Mouse (Mus musculus) cerebellum, adult 8-10 months (tissue): ENCODE data around the gene Mettl25.

Experiments
- DNase-seq: peaks from one replicate; pipeline ENCODE4 v3.0.0; 2022

Gene Mettl25

DNA sequence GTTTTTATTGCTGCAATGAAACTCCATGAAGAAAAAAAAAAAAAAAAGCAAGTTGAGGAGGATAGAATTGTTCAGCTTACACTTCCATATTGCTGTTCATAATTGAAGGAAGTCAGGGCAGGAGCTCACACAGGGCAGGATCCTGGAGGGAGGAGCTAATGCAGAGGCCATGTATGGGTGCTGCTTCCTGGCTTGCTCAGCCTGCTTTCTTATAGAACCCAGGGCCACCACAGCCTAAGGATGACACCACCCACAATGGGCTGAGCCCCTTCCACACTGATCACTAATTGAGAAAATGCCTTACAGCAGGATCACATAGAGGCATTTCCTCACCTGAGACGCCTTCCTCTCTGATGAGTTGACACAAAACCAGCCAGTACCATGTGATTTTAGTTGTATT lies 95.2 kb downstream of the Mettl25 start:
- no peak for DNase-seq

DNA sequence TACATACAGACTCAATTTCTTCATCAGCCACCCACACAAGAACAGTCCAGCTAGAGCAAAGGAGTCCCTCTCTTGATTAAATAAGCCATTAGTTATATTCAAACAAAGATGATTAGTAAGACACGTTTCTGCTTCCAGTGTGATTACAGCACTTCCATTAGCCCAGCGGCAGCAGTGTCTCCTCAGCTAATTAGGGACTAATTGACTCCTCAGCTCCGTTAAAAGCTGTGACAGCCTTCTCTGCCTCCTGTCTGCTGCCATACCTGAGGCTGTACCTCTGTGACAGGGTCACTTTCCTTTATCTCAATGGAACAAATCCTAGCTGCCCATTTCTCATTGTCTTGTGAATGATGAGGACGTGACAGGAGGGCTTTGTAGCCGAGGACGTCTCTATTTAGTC lies 99.4 kb downstream of the Mettl25 start:
- no peak for DNase-seq

DNA sequence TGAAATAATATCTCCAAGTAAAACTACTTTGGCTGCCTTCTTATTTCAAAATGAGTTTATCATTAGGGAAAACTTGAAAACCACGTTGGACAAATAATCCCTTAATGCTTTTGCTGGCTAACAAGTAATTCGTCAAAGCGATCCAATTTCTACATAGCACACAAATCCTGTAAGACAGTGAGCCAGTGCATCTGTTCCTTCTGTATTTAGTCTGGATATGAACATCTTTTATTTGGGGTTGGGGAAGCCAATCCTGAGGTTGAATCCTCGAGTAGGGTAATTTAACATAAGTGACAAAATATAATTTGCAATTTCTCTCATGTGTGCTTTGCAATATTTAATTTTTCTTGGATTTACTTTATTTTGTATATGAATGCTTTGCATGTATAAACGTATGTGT lies 102.2 kb downstream of the Mettl25 start:
- no peak for DNase-seq

DNA sequence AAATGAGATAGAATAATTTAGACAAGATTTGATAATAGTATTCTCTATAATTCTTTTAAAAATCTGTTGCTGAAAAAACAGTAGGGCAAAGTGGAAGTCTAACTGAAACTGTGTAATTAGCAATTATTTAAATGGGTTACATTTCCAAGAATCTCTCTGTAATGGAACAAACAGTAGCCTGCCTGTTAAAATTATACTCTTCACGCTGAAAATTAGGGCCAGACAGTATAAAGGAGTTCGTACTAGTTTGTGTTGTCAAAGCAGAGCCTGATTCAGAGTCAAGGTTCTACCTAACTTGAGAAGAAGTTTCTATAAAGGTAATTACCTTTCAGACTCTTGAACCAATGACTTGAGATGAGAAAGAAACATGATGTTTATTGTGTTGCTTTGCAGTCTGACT lies 113.4 kb downstream of the Mettl25 start:
- DNase-seq = no peak

DNA sequence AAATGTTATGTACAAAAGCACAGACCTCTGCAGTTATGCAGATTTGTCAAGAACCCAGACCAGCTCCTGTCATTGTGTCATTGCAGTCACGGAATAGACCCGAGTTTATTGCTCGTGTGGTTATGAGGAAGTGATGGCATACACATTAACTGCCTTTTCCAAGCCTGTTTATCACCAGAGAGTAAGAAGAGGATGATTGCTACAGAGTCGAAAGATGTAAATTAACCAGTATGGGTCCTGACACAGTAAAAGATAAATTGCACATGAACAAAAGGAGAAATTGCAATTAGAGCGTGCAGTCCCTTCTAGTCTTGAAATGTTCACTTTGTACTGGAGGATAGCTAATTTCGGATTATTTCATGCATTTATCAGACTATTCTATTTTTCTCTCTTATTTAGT lies 113.8 kb downstream of the Mettl25 start:
- DNase-seq = no peak

DNA sequence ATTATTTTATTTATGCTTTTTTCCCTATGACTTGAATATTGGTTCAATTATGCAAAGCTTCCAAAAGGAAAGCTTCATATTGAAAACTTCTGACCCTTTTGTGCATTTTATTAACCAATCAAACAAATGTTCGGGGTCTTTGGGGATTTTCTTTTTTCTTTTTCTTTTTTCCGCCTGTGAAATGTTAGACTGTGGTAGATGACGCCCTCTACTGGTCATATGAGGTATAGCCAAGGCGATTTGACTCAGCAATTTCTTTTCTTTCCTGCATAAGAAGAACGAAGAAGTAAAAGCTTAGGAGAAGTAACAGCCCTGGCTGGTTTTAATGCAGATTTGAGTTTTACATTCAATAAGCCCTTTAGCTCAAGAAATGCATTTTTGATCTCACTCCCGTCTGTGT lies 126.3 kb downstream of the Mettl25 start:
- DNase-seq = peak; percentile 31

DNA sequence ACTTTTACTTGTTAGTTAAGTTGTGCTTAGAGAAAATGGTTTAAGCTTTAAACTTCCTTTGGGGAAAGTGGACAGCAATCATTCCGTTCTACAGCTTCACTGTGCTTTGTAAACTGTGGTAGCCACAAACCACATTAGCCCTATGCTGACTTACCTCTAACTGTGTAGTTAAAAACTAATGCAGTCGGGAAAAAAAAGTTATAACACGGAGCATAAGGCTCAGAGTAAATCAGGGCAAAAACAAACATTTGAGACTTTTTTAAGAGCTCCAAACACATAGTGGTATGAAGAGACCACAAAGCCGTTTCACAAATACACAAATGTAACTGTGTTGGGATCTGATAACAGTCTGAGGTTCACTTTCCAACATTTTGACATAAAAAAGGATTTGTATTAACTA lies 126.8 kb downstream of the Mettl25 start:
- no peak for DNase-seq

DNA sequence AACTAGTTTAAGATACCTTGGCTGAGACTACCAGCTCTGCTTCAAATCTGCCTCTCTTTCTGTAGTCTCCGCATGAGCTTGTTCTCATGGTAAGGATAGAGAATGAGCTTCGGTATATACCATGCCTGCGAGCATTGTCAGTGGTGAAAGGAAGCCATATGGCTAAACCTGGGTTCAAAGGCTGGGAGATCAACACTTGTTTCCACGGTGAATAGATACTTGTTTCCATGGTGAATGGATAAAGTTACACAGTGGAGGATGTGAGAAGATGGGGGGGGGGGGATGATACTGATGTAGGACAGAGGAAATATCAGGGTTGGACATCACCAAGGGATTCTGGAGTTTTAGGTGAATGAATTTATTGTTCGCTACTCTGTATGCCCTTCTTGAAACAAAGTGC lies 128.0 kb downstream of the Mettl25 start:
- no peak for DNase-seq
